Mouse (Mus musculus) retina, postnatal 7 days (tissue): ENCODE data around the gene Thap2.

Source experiments
- DNase-seq: peaks from one replicate; pipeline ENCODE4 v3.0.0-alpha.2; 2012; ENCODE audit warnings: low read depth, low spot score

Gene Thap2

GRCm38 (mm10) chr10:115354553-115354952 lies 29.7 kb downstream of the Thap2 start:
- DNase-seq, result no peak

- DNase-seq, result no peak
Observed at GRCm38 (mm10) chr10:115350810-115351397, 33.3 kb downstream of the Thap2 start.

- DNase-seq, result no peak
Observed at GRCm38 (mm10) chr10:115349509-115349908, 34.7 kb downstream of the Thap2 start.

- DNase-seq, result no peak
Observed at GRCm38 (mm10) chr10:115349029-115349428, 35.2 kb downstream of the Thap2 start.

GRCm38 (mm10) chr10:115348131-115348530 lies 36.1 kb downstream of the Thap2 start:
- DNase-seq, result no peak

GRCm38 (mm10) chr10:115346444-115346843 lies 37.8 kb downstream of the Thap2 start:
- DNase-seq, result no peak

GRCm38 (mm10) chr10:115342771-115343425 lies 41.3 kb downstream of the Thap2 start:
- no peak for DNase-seq

GRCm38 (mm10) chr10:115339820-115340328 lies 44.4 kb downstream of the Thap2 start:
- no peak for DNase-seq

GRCm38 (mm10) chr10:115336901-115337300 lies 47.3 kb downstream of the Thap2 start:
- DNase-seq, result no peak

- no peak for DNase-seq
Observed at GRCm38 (mm10) chr10:115333528-115333927, 50.7 kb downstream of the Thap2 start.

GRCm38 (mm10) chr10:115332997-115333396 lies 51.2 kb downstream of the Thap2 start:
- no peak for DNase-seq

- DNase-seq, result no peak
Observed at GRCm38 (mm10) chr10:115332420-115332952, 51.8 kb downstream of the Thap2 start.

- no peak for DNase-seq
Observed at GRCm38 (mm10) chr10:115329010-115329530, 55.2 kb downstream of the Thap2 start.

GRCm38 (mm10) chr10:115328514-115328913 lies 55.7 kb downstream of the Thap2 start:
- DNase-seq, result no peak

GRCm38 (mm10) chr10:115323295-115323694 lies 60.9 kb downstream of the Thap2 start:
- peak; percentile 59 for DNase-seq

GRCm38 (mm10) chr10:115321317-115322035 lies 62.8 kb downstream of the Thap2 start:
- DNase-seq, result no peak
